Mouse (Mus musculus) forebrain, embryonic 10.5 days (tissue): ENCODE data around the gene Supt5. TPM values are rescaled to one million over a fixed set of nuclear protein-coding genes. Genes with fewer than 3 reads are reported as not detected.
A peak's percentile ranks its signal among the peaks of the same experiment; 100 is the strongest.

ENCODE experiments used
- DNase-seq: peaks from one replicate; pipeline ENCODE4 v3.0.0-alpha.2; 2017; ENCODE audit warnings: low spot score; ENCODE audit errors: extremely low spot score
- H3K27ac ChIP-seq: fragments of 300-500 bp; sonication (generic); 2 replicates; pipeline ENCODE4 v1.5.1; 2016; ENCODE audit warnings: mild to moderate bottlenecking
- H3K27me3 ChIP-seq: fragments of 300-500 bp; sonication (generic); 2 replicates; pipeline ENCODE4 v1.6.1; 2016; ENCODE audit warnings: mild to moderate bottlenecking; ENCODE audit not compliant: poor library complexity, severe bottlenecking
- H3K36me3 ChIP-seq: fragments of 300-500 bp; sonication (generic); replicated peaks from 2 replicates; pipeline ENCODE4 v1.6.1; 2016; ENCODE audit warnings: mild to moderate bottlenecking, moderate library complexity
- H3K4me1 ChIP-seq: fragments of 300-500 bp; sonication (generic); 2 replicates; pipeline ENCODE4 v1.6.1; 2016
- H3K4me3 ChIP-seq: fragments of 300-500 bp; sonication (generic); 2 replicates; pipeline ENCODE4 v1.5.1; 2016; ENCODE audit warnings: mild to moderate bottlenecking, moderate library complexity
- H3K9me3 ChIP-seq: fragments of 300-500 bp; sonication (generic); 2 replicates; pipeline ENCODE4 v1.6.1; 2016; ENCODE audit warnings: mild to moderate bottlenecking, moderate library complexity
- WGBS: fragments of 180-500 bp; shearing (Covaris S2); methylation state at CpG from one replicate; pipeline ENCODE4 v1.1.7; 2016; 5-methylcytosine and 5-hydroxymethylcytosine counted together
- polyA plus RNA-seq: library from polyadenylated mRNA; unstranded; fragments of >200 nt; fragmentation: Nextera tagmentation; extraction: Ambion mirVana; gene quantifications from 2 replicates; pipeline ENCODE4 v1.2.1, GENCODE M21; 2016

The Supt5 gene
- polyA plus RNA-seq, 1 experiment from 2014 or later = 118 TPM

DNA sequence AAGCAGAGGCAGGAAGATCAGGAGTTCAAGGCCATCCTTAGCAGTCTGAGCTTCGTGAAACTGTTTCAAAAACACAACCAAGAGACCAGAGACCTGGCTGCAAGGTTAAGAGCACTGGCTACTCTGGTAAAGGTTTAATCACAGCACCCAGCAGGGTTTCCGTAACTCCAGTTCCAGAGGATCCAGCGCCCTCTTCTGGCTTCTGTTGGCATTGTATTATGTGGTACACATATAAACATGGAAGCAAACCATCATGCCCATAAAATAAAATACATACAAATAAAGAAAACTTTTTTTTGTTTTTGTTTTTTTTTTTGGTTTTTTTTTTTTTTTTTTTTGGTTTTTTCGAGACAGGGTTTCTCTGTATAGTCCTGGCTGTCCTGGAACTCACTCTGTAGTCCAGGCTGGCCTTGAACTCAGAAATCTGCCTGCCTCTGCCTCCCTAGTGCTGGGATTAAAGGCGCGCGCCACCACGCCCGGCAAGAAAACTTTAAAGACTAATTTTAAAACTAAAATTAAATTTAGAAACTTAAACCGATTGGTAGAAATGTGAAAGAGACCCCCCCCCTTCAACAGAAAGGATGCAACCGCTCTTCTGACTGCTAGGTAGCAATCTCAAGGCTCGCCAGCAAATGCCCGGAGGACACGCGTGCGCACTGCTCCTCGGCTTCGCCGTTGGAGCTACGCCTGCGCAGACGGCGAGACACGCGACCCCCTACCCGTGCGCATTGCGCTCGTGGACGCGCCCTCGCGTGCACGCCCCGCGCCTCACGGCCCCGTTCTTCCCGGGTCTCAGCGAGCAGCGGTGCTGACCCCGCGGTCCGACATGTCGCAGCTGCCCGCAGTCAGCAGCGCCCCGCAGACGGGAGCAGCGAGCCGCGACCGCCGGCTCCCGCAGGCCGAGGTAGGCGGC is 71.2 kb downstream of the Supt5 start, which contains the start of gene Eid2:
TSS of gene Eid2 (plus strand) at position 753 of the 913 bp plus-strand sequence.
- Histone ChIP-seq H3K4me1 (peaks cover 15% of the 10 kb centered on the region), H3K27ac (peak within 1 kb of the TSS; percentile 96), H3K4me3 (peak within 1 kb of the TSS; percentile 89), H3K9me3 (peaks cover 21% of the 10 kb centered on the region), H3K27me3 (no peaks in the 10 kb centered on the region), H3K36me3 (peaks cover 34% of the 10 kb centered on the region)
- 6% methylated on average over 57 of the region's 57 CpGs for WGBS
- DNase-seq = peak; percentile 88

DNA sequence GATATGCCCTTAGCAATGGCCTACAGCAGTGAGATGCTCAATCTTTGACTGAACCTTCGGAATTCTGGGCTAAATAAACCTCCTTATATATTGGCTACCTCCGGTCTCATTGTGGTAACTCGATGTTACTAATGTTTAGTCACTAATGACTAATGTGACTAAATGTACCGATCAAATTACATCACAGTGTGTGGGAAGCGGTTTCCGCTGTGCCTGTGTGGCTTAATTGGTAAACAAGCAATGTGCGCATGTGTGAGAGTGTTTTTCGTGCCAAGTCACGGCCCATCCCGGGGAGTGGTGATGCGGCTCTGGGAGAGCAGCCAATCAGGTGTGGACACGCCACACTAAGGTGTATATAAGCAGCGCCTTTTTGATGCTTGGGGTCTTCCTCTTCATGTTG is 73.2 kb downstream of the Supt5 start:
- DNase-seq = no peak
- H3K27me3 ChIP-seq = no peaks in the 10 kb centered on the region
- H3K4me3 ChIP-seq = no peak overlapping the region
- H3K36me3 ChIP-seq = peaks cover 14% of the 10 kb centered on the region
- H3K27ac ChIP-seq = no peak overlapping the region
- peaks cover 10% of the 10 kb centered on the region for H3K9me3 ChIP-seq
- WGBS = 94% methylated on average over 13 of the region's 13 CpGs
- peaks cover 15% of the 10 kb centered on the region for H3K4me1 ChIP-seq

Other genes with a start within 250 kb of the Supt5 start
- gene 9530053A07Rik, start 209.3 kb downstream of the Supt5 start, polyA plus RNA-seq = 0.05 and 0.10 TPM in 2 replicates
- gene Fbl, start 169.0 kb downstream of the Supt5 start, polyA plus RNA-seq = 178 and 180 TPM in 2 replicates
- 12.5 and 13.7 TPM in 2 replicates for gene Dyrk1b, start 159.3 kb downstream of the Supt5 start, polyA plus RNA-seq
- gene Eid2, start 70.9 kb downstream of the Supt5 start, polyA plus RNA-seq = 1.4 and 1.7 TPM in 2 replicates
- 9.6 and 9.7 TPM in 2 replicates for gene Eid2b, start 61.0 kb downstream of the Supt5 start, polyA plus RNA-seq
- 0.50 and 0.66 TPM in 2 replicates for gene Selenov, start 47.6 kb downstream of the Supt5 start, polyA plus RNA-seq
- gene Dll3, start 36.5 kb downstream of the Supt5 start, polyA plus RNA-seq = 13.4 and 13.7 TPM in 2 replicates
- gene Timm50, start 26.7 kb downstream of the Supt5 start, polyA plus RNA-seq = 238 and 253 TPM in 2 replicates
- 939 and 976 TPM in 2 replicates for gene Rps16, start 11.9 kb upstream of the Supt5 start, polyA plus RNA-seq
- gene Plekhg2, start 33.9 kb upstream of the Supt5 start, polyA plus RNA-seq = 75.5 and 84.4 TPM in 2 replicates
- gene Zfp36, start 41.5 kb upstream of the Supt5 start, polyA plus RNA-seq = 4.5 TPM in 2 replicates
- 60.3 and 60.6 TPM in 2 replicates for gene Med29, start 54.0 kb upstream of the Supt5 start, polyA plus RNA-seq
- gene Paf1, start 54.2 kb upstream of the Supt5 start, polyA plus RNA-seq = 82.3 and 95.9 TPM in 2 replicates
- gene Gmfg, start 98.7 kb upstream of the Supt5 start, polyA plus RNA-seq = 8.0 and 8.3 TPM in 2 replicates
- gene Lrfn1, start 113.2 kb upstream of the Supt5 start, polyA plus RNA-seq = 3.0 and 3.4 TPM in 2 replicates
- gene Ifnl2, start 171.7 kb upstream of the Supt5 start, polyA plus RNA-seq = not detected in 2 replicates
- not detected in 2 replicates for gene Ifnl3, start 184.1 kb upstream of the Supt5 start, polyA plus RNA-seq
- gene Sycn, start 202.1 kb upstream of the Supt5 start, polyA plus RNA-seq = not detected in 2 replicates
- not detected in 2 replicates for gene Nccrp1, start 208.5 kb upstream of the Supt5 start, polyA plus RNA-seq